Mouse (Mus musculus) right cerebral cortex, postnatal 14 days (tissue): ENCODE data around the gene 5730522E02Rik.

Source experiments
- DNase-seq: peaks from one replicate; pipeline ENCODE4 v3.0.0; 2022

5730522E02Rik gene

DNA sequence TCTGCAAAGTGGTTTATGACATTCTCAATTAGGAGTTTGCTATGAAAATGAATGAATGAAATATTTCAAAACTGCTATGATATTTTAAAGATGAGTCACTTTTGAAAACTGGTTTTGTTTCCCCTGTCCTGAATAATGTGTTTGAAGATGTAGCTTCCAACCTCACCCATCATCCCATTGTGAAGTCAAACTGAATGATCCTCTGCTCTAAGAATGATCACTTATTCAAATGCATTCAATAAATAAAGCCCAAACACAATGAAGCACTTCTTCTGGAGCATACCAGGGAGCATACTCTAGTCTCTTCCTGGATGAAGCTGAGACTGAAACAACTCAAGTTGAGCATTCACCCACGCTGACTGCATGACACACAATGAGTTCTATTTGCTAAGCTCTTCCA lies 438.3 kb downstream of the 5730522E02Rik start:
- DNase-seq, result no peak

DNA sequence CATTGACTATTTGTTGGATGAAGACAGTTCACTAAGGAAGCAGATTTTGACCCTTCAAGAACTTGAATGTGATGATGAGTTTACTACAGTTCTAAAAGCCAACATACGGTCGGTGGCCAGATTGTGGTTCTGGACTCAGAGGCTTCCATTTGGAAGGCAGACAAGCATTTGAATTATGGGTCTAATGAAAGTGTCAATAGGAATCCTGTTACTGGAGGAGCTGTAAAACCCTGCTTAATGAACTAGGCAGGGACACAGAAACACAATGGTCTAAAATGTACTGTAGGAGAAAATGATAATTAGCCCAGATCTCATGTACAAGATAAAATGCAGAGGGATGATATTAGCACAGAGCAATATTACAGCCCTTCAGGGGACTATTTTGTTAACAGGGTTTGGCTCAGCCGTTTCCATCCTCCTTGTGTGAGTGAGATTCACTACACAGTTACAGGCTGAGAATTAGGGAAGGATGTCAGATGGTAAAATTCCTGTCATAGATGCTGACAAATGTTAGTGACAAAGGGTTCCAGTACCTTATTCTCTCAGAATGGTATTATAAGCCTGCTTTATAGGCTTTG lies 439.5 kb downstream of the 5730522E02Rik start:
- DNase-seq, result no peak

DNA sequence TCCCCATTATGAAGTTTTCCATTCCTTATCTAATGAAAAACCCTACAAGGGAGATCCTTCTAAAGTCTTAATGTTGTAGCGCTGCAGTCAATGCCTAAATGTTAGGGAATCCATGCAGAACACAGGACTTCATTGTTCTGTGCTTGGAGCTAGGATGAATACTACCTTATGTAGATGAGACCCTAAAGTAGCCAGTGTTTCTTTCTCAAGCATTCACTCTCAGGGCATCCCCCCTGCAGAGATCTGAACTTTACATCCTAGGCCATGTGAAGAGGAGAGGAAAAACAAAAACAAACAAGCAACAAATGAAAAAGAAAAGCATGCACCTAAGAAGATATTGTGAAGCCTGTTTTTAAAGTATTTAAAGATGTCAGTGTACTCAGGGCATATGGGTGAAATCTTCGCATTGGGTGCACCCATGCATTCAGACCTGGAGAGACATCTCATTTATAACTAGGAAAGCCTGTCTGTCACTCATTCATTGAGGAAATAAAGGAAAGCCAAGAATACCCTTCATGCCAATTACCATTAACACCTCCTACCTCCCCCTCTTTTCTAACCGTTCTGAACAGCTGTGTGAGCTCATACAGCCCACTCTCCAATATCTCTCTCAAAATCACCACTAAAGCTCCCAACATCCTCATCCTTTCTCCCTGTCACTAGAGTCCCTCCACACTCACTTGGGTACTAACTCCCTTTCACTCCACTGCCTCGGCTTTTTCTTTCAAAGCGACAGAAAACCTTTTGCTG lies 442.8 kb downstream of the 5730522E02Rik start:
- DNase-seq, result no peak

DNA sequence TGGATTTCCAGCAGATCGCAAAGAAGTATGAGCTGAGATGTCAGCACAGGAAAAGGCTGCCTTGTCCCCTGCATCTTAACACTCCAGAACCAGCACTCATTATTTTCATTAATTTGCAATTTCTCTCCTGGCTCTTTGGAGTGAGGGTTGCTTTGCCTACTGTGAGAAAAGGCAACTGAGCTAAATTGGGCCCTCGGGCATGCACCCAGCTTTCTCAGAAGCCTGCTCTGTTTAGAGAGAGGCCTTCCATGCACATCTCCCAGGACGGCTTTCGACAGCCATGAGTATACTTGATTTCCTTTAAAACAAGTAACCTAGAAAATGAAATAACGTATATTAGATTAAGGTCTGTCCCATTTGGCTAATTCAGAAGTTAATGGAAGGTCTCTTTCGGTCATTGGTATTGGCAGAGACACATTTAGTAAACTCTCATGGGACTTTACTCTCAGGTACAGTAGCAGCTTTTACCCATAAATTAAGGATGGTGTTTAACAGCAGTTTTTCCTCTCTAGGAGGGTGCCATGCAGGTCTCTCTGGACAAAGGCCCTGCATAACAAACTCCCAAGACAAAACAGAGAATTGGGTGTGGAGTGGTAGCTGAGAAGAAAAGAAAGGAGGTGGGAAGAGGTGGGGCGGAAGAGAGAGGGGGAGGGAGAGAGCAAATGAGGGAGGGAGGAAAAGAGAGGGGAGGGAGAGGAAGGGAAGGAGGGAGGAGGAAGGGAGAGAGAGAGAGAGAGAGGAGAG lies 457.2 kb downstream of the 5730522E02Rik start:
- DNase-seq, result no peak

DNA sequence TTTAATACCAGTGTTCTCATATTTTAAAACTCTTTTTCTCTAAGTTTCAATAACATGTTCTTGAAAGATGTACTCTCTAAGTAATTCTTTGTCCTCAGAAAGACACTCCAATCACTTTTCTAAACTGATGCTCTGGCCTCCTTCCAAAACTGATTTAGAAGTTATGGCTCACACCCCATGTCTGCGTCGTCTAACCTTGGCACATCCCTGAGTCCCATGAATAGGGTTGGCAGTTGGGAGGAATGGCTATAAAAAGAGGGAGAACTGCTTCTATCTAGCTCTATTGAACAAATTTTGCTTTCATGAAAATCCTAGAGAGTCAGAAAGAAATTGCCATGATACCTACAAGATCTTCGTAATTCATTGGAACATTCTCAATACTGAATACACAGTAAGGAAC lies 458.1 kb downstream of the 5730522E02Rik start:
- no peak for DNase-seq

DNA sequence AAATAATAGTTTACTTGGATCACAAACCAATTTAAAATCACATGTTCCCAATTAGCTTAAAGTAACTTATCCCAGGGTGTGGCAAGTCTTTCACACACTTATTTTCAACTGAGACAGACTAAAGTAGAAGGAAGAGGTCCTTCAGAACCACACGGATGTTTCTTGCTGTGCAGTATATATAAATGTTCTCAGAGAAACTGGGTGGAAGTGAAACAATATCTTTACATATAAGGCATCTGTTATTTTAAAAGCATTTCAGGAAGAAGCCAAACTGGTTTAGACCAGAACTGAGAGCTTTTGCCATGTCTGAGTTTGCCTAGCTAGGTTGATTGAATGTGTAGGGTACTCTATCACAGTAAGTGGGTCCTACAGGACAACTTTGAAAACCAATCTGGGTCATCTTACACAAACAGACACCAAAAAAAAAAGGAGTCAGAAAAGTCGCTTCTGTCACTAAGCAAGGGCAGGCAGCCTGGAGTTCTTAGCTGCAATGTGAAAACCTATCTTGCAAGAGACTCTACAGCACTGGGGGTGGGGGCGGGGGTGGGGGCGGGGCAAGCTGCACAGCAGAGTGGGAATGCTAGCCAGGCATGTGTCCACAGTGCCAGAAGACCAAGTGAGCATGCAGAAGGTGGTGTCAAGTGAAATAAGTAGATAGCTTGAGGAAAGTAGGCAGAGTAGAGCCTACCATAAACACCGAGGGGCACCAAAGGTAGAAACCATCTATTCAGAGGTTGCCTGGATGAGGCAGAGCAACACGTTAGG lies 463.3 kb downstream of the 5730522E02Rik start:
- DNase-seq, result no peak

DNA sequence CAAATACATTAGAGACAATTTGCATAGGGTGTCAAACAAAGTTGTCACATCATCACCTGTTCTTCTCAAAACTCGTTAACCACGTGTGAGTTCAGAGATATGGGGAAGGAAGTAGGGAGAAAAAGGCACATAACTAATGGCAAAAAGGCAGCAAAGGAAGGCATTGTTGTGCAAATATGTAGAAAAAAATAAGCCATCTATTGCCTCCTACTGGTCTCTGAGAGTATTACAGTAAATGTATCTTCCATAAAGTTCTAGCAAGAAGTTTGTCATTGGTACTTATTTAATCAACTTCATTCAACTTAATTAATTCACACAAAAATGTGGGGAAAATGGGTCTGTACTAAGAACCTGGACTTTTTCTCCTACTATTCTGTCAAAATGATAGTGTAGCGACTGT lies 466.9 kb downstream of the 5730522E02Rik start:
- DNase-seq, result no peak

DNA sequence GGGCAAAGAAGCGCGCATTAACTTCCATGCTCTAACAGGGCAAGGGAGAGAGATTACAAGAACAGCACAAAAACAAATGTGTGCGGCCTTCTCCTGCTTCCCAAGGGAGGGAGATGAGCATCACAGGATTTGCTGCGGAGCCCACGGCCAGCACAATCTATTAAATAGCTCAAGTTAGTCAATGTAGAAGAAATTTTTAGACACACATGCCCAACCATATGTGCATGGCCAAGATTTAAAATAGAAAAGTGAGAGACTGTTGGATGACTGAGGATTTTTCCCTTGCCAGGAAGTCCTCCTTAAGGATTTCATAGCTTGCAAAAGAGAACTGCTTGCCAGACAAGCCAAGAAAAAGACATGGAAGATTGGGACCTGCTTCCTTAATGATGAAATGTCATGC lies 473.3 kb downstream of the 5730522E02Rik start:
- DNase-seq, result no peak

DNA sequence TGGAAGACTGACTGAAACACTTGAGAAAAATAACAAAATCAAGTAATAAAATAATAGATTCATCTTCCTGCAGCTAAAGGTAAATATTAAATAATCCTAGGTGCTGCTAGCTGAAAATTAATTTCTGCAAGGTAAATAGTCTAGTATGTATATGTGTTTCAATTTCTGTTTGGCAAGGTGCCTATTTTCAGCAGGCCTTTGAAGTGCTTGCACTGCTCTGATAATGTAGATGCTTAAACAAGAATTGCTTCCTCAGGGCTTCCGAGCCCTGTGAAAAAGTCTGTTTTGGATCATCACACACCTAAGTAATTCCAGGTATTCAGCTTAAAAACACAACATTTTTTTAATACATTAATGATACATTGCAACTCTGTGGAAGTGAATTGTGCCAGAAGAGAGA lies 481.1 kb downstream of the 5730522E02Rik start:
- no peak for DNase-seq

DNA sequence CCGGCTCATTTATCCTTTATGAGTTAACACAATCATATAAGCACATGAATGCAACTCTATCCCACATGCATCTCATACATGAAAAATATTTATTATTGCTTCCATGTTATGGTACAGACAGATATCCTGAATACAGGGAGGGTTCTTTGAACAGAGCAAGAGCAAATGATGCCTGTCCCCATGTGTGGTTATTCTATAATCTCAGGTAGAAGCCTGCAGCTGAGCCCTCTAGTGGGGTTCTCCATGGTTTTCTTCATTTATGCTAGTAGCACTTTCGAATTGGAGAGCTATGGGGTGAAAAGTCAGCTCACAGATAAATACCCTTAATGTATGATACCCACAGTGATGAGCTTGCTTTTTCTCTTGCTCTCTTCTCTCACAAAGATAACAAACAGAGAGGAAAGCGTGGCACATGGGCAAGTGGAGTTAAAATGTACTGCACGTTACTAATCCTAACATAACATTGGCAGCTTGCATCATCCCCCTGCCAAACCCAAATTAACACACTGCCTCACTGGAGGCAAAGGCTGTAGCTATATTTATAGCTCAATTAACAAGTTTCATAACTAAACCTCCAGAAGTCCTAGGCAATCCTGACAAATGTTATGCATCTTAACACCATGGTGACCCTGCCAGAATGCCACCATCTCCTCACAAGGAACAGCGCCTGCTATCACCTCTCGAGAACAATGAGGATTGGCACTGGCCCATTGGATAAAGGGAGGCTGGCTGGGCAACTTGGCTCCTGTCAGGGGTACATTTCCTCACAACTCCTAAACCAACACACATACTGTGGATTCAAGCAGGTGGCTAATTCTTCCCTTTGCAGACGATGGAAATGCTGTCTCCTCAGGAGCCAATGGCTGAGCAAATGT lies 494.9 kb downstream of the 5730522E02Rik start:
- DNase-seq, result no peak

DNA sequence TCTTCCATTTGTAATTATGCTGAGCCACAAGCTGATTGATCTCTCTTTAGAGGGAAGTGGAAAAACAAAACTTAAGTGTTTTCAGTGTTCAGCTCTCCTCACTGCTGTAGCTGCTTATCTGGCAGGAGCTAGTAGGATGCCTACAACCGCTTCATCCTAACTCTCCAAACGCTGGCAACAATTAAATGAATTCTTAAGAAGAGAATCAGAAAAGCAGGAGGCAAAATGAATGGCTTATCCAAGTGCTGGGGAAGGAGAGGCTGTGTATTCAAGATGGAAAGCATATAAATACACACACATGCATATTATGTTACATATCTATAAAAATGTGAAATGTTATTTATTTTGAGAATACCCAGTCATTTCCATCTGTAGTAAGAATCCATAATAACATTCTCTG lies 500.0 kb downstream of the 5730522E02Rik start:
- DNase-seq, result no peak

DNA sequence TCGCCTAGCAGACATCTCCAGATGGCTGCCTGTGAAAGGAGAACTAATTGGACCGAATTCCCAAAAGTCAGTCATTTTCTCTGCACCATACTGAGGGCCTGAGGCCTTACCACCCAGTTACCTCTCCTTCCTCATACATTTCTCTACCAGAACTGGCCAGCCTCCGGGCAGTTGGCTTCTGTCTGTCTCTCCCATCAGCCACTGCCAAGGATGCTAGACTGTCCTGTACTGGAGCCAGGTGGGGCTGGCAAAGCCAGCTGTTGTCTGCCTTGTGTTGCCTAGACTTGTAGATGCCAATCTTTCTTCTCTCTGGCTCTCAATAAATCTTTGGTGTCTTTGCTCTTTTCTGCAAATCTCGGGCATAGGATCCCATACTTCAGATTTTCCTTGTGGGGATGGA lies 500.7 kb downstream of the 5730522E02Rik start:
- DNase-seq, result no peak

DNA sequence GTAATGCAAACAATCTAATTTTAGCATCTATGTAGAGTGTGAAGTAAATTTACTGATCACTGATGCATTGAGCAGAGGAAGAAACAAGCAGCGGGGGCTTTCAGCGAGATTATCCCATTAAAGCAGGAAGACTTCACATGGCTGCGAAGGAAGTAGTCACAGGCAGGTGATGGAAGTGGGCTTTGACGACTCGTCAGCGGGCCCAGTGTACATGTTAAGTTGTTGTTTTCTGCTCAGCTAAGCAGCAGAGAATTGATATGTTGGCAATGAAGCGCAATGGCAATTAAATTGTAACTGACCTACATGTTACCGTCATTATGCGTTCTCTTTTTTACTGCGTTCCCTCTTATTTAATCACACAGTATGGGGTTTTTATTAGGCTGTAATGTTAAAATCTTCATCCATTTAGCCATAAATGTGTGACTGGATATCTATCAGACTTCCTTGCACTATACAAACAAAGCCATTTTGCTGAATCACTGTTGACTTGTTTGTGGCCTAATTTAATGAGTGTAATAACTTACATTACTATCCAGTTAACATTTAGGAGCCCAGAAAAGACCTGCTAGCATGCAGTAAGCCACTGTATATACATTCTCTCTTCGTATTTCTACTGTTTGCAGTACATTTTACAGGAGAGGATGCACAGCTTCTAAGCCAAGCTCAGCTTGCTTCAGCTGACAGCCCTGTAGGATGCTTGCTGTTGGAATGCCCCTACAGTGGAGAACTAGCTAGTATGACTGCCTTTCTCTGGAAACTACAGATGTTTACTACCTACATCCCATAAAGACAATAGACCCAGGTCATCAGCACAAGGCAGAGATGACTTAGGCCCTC lies 506.0 kb downstream of the 5730522E02Rik start:
- no peak for DNase-seq

DNA sequence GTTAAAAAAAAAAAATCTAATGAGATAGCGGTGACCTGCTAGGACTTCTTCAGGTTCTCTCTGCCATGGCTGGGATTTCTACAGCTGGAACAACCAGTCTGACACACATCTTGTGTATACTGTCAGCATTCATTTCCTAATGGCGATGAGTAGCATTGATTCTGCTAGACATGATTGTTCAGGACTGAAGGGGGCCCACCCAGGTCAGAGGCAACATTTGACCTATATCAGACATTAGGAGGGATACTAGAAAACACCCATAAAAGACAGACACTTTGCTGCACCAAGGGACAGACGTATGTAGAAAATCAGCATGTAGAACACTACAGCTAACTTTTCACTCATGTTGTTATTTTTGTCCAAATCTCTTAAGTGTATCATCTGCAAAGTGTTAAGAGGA lies 507.8 kb downstream of the 5730522E02Rik start:
- DNase-seq, result no peak

DNA sequence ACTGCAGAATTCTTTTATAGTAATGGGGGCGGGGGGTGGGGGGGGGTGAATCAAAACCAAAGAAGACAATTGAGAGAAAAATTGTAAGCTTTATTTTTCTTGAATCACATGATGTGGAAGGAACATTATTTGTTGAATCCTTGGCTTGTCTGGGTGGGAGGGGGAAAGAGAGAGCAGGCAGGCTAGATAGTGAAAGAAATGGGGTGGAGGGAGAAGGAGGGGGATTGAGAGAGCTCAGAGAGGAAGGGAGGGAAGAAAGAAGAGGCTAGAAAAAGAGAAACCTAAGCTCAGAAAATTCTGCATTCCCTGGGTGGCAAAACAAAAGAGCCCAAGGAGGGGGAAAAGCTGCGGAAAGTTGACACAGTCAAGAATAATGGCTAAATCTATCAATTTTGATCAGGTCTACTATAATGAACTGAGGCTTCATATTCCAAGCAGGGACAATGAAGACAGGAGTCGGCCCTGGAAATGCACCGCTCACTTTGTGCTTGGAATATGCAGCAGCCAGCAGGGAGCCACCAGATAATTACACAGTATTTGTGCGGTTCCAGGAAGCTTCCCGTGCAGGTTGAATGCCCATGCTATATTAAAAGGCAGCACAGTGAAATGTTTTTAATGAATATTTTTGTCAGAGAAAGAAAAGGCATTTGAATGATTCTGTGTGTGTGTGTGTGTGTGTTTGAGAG lies 512.9 kb downstream of the 5730522E02Rik start:
- DNase-seq, result no peak

DNA sequence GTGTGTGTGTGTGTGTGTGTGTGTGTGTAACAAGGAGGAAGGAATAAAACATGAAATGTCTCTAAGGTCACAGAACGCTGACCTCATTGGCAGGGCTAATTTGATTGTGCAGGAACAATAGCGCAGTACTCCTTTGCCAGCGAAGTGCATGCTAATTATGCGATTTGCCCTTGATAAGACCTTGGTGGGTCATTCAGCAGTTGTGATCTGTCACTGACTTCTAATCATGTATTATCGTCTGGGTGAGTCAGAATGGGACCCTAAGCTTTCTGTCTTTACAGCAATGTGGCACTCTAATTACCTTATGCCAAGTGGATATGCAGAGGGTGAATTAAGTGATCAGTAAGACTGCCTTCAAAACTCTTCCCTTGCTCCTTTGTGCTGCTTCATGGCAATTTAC lies 514.4 kb downstream of the 5730522E02Rik start:
- DNase-seq, result no peak

DNA sequence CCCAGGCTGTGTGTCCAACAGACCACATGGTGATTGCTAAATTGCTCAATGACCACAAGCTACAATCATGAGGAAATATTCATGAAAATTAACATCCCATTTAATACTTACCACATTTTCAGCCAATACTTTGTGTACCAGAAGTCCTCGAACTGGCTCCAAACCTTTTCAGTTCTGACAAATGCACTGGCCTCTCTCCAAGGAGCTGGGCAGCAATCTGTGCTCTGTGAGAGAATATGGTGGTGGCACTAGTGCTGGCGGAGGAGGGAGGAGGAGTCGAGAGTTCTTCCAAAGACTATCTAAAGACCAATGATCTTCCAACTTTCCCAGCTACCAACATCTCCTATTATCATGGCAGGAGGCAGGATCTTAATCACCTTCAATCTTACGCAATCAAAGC lies 525.8 kb downstream of the 5730522E02Rik start:
- DNase-seq, result no peak

DNA sequence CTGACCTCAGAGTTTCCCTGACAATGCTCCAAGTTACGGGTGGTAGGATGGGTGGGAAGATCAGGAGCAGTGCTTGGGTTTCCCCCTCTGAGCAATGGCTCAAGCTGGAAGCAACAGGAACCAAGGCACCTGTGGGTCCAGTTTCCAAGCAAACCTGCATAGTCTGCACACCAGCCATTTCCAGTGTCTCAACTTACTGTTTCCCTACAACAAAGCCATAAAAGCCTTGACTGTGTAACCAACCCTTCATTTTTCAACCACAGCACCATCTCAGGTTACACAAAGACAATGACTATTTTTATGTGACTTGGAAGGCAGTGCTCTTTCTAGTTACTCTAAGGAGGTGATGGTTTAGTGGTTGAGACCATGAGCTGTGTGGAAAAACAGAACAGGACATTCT lies 530.7 kb downstream of the 5730522E02Rik start:
- DNase-seq, result no peak

DNA sequence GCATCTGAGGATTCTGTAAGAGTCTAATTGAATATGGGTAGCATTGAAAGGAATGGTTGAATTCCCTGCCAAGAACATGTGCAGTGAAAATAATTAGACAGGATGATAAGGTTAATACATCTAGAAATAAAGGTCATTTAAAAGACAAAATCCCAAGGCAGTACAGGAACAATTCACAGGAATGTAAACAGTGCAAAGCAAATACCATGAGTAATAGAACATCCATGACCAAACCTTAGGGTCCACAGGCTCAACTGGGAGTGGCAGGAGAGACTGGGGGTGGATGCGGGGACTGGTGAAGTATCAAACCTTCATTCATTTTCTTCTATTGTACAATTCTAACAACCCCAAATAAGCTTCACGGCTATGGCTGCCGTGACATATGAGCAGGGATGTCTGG lies 536.4 kb downstream of the 5730522E02Rik start:
- DNase-seq, result no peak

DNA sequence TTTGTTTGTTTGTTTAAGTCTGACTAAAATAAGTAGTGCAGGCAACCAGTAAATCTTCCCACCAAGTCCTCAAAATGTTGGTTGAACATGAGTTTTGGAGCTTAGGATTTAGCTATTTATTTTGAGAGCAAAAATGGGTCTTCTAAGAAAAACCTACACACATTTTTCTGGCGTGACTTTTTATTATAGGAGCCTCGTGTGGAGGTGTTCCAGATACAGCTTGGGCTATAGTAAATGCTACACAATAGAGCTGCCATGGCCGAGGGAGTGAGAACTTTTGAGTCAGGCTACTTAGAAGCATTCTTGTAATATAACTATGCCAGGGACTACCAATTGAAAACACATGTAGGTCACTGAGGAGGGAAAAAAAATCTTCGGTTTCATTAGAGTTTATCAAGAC lies 540.5 kb downstream of the 5730522E02Rik start:
- DNase-seq, result no peak

DNA sequence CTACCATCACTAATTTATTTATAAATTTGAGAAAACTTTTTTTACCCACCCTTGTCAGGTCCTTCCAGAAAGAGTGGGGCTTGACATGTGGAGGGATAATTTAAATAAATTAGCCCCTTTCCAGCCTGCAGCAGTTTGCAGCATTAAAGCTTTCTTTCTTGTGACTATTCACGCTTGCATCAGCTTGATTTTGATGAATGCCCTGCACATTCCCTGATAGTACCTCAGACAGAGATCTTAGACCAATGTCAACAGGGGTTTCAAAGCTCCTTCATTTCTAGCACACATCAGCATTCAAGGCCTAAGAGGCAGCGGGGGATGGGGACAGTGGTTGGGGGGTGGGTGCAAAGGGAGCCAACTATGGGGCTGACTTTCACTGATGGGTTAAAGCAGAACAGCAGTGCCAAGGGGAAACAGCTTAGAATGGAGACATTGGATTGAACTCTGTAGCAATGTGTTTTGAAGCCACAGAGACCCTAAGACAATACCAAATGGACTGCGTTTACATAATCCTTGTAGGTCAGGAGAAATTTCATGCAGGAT lies 545.9 kb downstream of the 5730522E02Rik start:
- no peak for DNase-seq
